Mouse (Mus musculus): ENCODE measurements around the gene Osm. TPM values are rescaled to one million over a fixed set of nuclear protein-coding genes. Genes with fewer than 3 reads are reported as not detected.

The Osm gene
- polyA plus RNA-seq, 1 experiment from 2014 or later, result 0.14 TPM

DNA sequence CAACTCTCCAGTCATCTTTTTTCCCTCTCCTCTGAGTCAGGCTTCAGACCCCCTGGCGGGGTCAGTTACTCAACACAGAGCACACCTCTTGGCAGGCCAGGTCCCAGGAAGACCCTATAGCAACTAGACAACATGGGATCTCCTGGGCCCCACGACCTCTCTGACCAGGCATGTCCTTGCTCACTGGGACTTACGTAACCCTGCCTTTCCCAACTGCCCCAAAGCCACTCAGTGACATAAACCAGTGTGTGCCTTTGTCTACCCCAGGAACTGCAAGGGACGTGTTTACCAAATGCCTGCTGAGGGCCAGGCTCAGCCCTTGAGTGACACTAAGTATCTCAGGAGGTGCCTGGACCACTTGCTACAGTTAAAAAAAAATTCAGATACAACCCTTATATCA lies 6.4 kb upstream of the Osm start:
- no peak overlapping the region for H3K4me2 ChIP-seq (ENCODE audit: low read depth, low read length)
- no peak for ATAC-seq (ENCODE audit: insufficient read depth, low FRiP score)
- WGBS, result 59% methylated on average over 4 of the region's 4 CpGs

DNA sequence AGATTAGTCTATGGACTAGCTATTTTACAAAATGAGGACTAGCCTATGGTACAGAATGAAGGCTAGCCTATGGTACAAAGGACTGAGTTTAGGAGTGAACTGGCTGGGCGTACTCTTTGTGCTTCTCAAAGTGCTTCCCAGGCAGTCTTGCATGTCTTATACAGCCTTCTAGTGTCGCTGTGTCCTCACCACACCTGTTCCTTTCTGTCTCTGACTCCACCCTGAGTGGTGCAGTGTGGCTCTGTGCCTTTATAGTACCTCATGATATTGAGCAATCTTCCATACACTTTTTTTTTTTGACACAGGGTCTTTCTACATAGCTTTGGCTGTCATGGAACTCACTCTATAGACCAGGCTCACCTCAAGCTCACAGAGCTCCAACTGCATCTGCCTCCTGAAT lies 4.8 kb upstream of the Osm start:
- Histone ChIP-seq H3K4me1 (ENCODE audit: control insufficient read depth, insufficient read depth, low read length) (no peaks in the 10 kb centered on the region), H3K36me3 (ENCODE audit: control insufficient read depth, insufficient read depth, low read length) (no peaks in the 10 kb centered on the region), H3K4me3 (replicated peaks; ENCODE audit: low read length) (no peak overlapping the region), H3K4me2 (ENCODE audit: low read depth, low read length) (no peak overlapping the region), H3K27ac (ENCODE audit: low read length) (no peak overlapping the region), H3K27me3 (ENCODE audit: control insufficient read depth, insufficient read depth, low read length) (no peaks in the 10 kb centered on the region), H3K9ac (ENCODE audit: low read length) (no peak overlapping the region), H3K9me3 (replicated peaks; ENCODE audit: control insufficient read depth, low read length) (no peaks in the 10 kb centered on the region)
- no peak for ATAC-seq (ENCODE audit: insufficient read depth, low FRiP score)
- WGBS, result 85% methylated on average over 2 of the region's 2 CpGs

More for the DNA sequence above, 6.4 kb upstream of the Osm start:
- Histone ChIP-seq H3K9me3 (replicated peaks; ENCODE audit: control insufficient read depth, low read length) (no peaks in the 10 kb centered on the region), H3K27me3 (ENCODE audit: control insufficient read depth, insufficient read depth, low read length) (no peaks in the 10 kb centered on the region), H3K4me3 (replicated peaks; ENCODE audit: low read length) (no peak overlapping the region), H3K27ac (ENCODE audit: low read length) (no peak overlapping the region), H3K4me1 (ENCODE audit: control insufficient read depth, insufficient read depth, low read length) (no peaks in the 10 kb centered on the region), H3K9ac (ENCODE audit: low read length) (no peak overlapping the region), H3K36me3 (ENCODE audit: control insufficient read depth, insufficient read depth, low read length) (no peaks in the 10 kb centered on the region)

DNA sequence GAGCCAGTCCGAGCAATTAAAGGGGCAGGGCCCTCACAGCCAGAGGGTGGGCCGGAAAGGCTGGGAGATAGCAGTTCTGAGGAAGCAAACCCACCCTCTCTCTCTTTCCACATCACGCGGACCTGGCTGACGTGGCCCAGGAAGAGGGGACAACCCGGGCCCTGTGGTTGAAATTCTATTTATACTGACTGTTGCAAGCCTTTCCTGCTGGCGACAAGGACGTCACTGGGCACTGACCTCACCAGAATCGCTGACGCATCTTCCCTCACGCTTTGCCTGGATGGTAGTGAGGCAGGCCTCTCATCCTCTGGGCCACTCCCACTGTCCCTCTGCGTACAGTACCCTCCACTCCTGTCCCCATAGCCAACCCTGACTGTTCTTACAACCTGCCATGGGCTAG lies 3.6 kb upstream of the Osm start:
- H3K4me3 ChIP-seq (replicated peaks; ENCODE audit: low read length), result no peak overlapping the region
- H3K27ac ChIP-seq (ENCODE audit: low read length), result no peak overlapping the region
- no peak for ATAC-seq (ENCODE audit: insufficient read depth, low FRiP score)
- H3K9ac ChIP-seq (ENCODE audit: low read length), result no peak overlapping the region
- H3K36me3 ChIP-seq (ENCODE audit: control insufficient read depth, insufficient read depth, low read length), result no peaks in the 10 kb centered on the region
- no peak overlapping the region for H3K4me2 ChIP-seq (ENCODE audit: low read depth, low read length)
- 59% methylated on average over 12 of the region's 12 CpGs for WGBS
- no peaks in the 10 kb centered on the region for H3K27me3 ChIP-seq (ENCODE audit: control insufficient read depth, insufficient read depth, low read length)
- H3K4me1 ChIP-seq (ENCODE audit: control insufficient read depth, insufficient read depth, low read length), result no peaks in the 10 kb centered on the region
- no peaks in the 10 kb centered on the region for H3K9me3 ChIP-seq (replicated peaks; ENCODE audit: control insufficient read depth, low read length)

DNA sequence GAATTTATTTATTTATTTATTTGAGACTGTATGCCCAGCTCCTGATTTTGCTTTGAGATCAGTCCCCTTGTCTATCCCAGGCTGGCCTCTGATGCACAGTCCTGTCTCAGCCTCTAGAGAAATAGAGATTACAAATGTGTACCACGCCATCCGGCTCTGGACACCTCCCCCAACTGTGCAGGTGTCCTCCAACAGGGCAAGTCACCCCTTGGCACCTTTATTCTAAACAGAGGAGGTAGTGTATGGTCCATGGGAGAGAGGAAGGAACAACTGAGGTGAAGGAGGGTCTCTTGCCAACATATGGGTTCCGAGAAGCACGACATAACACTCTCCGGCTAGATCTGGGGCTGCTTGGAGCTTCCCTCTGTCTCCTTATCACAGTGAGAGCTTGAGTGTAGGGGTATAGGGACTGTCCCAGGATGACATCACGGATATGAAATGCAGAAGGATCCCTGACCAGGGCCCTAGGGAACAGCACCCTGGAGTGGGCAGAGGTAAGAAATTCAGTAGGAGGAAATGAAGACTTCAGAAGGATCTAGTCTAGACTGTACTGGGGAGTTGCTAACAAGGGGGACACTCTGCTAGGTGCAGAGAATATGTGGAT lies 1.1 kb upstream of the Osm start:
- no peak overlapping the region for H3K27ac ChIP-seq (ENCODE audit: low read length)
- H3K9me3 ChIP-seq (replicated peaks; ENCODE audit: control insufficient read depth, low read length), result 0 out of 2 replicates have a peak, but pooled peaks cover 3% of the 10 kb centered on the region
- ATAC-seq (ENCODE audit: insufficient read depth, low FRiP score), result no peak
- WGBS, result 85% methylated on average over 6 of the region's 6 CpGs
- no peak overlapping the region for H3K4me3 ChIP-seq (replicated peaks; ENCODE audit: low read length)
- no peaks in the 10 kb centered on the region for H3K4me1 ChIP-seq (ENCODE audit: control insufficient read depth, insufficient read depth, low read length)
- H3K9ac ChIP-seq (ENCODE audit: low read length), result no peak overlapping the region
- H3K27me3 ChIP-seq (ENCODE audit: control insufficient read depth, insufficient read depth, low read length), result no peaks in the 10 kb centered on the region
- H3K36me3 ChIP-seq (ENCODE audit: control insufficient read depth, insufficient read depth, low read length), result no peaks in the 10 kb centered on the region
- H3K4me2 ChIP-seq (ENCODE audit: low read depth, low read length), result no peak overlapping the region

DNA sequence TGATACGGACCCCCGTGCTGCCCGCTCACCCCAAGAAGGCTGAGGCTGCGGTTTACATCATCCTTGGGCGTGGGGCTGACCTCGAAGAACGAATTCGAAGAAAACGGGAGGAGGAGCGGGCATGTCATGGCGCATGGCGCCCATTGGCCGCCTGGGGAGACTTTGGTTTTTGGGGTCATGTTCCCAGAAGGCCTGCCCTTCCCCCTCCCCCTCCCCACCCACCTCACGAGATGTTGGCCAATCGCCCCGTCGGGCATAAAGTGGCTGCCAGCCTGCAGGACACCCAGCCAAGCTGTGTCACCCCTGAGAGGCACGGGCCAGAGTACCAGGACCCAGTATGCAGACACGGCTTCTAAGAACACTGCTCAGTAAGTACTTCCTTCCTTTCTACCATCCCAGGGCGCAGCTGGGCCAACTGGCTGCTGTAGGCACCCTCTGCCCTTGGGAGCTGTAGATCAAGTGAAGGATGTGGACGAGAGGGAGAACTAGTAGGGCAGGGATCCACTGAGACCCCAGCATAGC lies 387 bp downstream of the Osm start:
- H3K4me1 ChIP-seq (ENCODE audit: control insufficient read depth, insufficient read depth, low read length), result no peaks in the 10 kb centered on the region
- H3K4me2 ChIP-seq (ENCODE audit: low read depth, low read length), result no peak overlapping the region
- H3K36me3 ChIP-seq (ENCODE audit: control insufficient read depth, insufficient read depth, low read length), result no peaks in the 10 kb centered on the region
- ATAC-seq (ENCODE audit: insufficient read depth, low FRiP score), result no peak
- no peak overlapping the region for H3K9ac ChIP-seq (ENCODE audit: low read length)
- no peak overlapping the region for H3K4me3 ChIP-seq (replicated peaks; ENCODE audit: low read length)
- no peak overlapping the region for H3K27ac ChIP-seq (ENCODE audit: low read length)
- H3K9me3 ChIP-seq (replicated peaks; ENCODE audit: control insufficient read depth, low read length), result 0 out of 2 replicates have a peak, but pooled peaks cover 3% of the 10 kb centered on the region
- WGBS, result 85% methylated on average over 21 of the region's 21 CpGs
- H3K27me3 ChIP-seq (ENCODE audit: control insufficient read depth, insufficient read depth, low read length), result no peaks in the 10 kb centered on the region

DNA sequence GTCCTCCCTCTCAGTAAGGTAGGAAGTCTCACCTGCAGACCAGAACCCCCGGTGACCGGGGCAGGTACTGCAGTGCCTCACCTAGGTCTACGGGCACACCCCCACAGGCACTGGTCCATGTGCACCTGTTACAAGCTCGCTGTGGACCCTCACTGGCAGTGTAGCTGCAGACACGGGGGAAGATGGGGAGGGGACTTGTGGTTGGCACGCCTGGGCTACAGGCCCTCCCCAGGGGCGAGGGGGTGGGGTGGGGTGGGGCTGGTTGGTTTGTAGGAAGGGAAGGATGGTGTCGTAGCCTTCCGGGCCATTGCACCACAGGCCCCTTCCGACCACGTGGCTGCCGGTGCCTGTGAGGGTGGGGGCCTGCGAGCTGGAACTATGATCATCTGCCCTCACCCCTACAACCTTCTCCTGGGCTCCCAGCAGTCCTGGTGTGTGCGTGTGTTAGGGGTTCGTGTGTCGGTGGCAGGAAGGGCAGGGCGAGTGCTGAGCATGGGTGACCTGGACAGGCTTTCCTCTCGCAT lies 1.2 kb downstream of the Osm start:
- no peaks in the 10 kb centered on the region for H3K4me1 ChIP-seq (ENCODE audit: control insufficient read depth, insufficient read depth, low read length)
- H3K36me3 ChIP-seq (ENCODE audit: control insufficient read depth, insufficient read depth, low read length), result no peaks in the 10 kb centered on the region
- H3K9ac ChIP-seq (ENCODE audit: low read length), result no peak overlapping the region
- no peak overlapping the region for H3K27ac ChIP-seq (ENCODE audit: low read length)
- H3K4me2 ChIP-seq (ENCODE audit: low read depth, low read length), result no peak overlapping the region
- H3K4me3 ChIP-seq (replicated peaks; ENCODE audit: low read length), result no peak overlapping the region
- H3K9me3 ChIP-seq (replicated peaks; ENCODE audit: control insufficient read depth, low read length), result 0 out of 2 replicates have a peak, but pooled peaks cover 3% of the 10 kb centered on the region
- ATAC-seq (ENCODE audit: insufficient read depth, low FRiP score), result peak; percentile 37; the same call in 1 of the 2 replicates
- no peaks in the 10 kb centered on the region for H3K27me3 ChIP-seq (ENCODE audit: control insufficient read depth, insufficient read depth, low read length)
- 68% methylated on average over 18 of the region's 18 CpGs for WGBS

DNA sequence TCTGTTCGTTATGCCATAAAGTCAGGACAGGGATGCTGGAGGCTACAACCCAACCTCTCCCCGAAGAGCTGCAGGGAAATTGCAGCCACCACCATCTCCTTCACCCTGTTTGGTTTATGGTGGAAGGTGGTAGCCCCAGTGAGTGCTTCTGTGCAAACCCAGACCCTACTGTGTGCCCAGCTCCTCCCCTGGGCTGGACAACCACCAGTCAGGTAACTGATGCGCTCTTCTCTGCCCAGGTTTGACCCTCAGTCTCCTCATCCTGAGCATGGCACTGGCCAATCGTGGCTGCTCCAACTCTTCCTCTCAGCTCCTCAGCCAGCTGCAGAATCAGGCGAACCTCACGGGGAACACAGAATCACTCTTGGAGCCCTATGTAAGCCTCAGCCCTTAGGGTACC lies 1.9 kb downstream of the Osm start:
- no peak for ATAC-seq (ENCODE audit: insufficient read depth, low FRiP score)
- H3K27me3 ChIP-seq (ENCODE audit: control insufficient read depth, insufficient read depth, low read length), result no peaks in the 10 kb centered on the region
- H3K4me2 ChIP-seq (ENCODE audit: low read depth, low read length), result no peak overlapping the region
- 0 out of 2 replicates have a peak, but pooled peaks cover 3% of the 10 kb centered on the region for H3K9me3 ChIP-seq (replicated peaks; ENCODE audit: control insufficient read depth, low read length)
- no peak overlapping the region for H3K27ac ChIP-seq (ENCODE audit: low read length)
- no peaks in the 10 kb centered on the region for H3K4me1 ChIP-seq (ENCODE audit: control insufficient read depth, insufficient read depth, low read length)
- H3K36me3 ChIP-seq (ENCODE audit: control insufficient read depth, insufficient read depth, low read length), result no peaks in the 10 kb centered on the region
- no peak overlapping the region for H3K9ac ChIP-seq (ENCODE audit: low read length)
- WGBS, result 84% methylated on average over 6 of the region's 6 CpGs
- H3K4me3 ChIP-seq (replicated peaks; ENCODE audit: low read length), result no peak overlapping the region

DNA sequence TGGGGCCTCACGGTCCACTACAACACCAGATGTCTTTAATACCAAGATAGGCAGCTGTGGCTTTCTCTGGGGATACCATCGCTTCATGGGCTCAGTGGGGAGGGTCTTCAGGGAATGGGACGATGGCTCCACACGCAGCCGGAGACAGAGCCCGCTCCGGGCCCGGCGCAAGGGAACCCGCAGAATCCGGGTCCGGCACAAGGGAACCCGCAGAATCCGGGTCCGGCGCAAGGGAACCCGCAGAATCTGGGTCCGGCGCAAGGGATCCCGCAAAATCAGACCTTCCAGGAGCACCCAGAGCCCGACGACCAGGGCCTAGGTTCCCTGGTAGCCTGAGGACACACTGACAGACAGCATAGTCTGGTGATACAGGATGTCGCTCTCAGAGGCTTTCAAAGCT lies 3.5 kb downstream of the Osm start:
- Histone ChIP-seq H3K27ac (ENCODE audit: low read length) (no peak overlapping the region), H3K36me3 (ENCODE audit: control insufficient read depth, insufficient read depth, low read length) (no peaks in the 10 kb centered on the region)

DNA sequence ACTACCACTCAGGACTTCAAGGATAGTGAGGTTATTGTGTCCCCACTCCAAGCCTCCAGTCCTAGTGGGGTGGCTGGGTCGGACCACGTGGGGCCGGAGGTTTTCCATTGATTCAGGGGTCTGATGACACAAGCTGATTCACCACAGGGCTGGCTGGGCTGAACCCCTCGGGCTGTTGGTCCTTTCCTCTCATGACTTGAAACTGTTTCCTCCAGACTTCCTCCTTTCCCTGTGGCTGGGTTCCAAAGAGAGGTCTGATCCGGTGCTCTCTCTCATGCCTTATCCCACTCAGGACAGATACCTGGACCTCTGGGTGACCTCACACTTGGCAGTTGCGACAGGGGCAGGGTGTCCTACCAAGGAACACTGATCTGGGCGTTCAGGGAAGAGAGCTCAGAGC lies 3.9 kb downstream of the Osm start:
- Histone ChIP-seq H3K4me2 (ENCODE audit: low read depth, low read length) (no peak overlapping the region), H3K9me3 (replicated peaks; ENCODE audit: control insufficient read depth, low read length) (0 out of 2 replicates have a peak, but pooled peaks cover 3% of the 10 kb centered on the region), H3K4me3 (replicated peaks; ENCODE audit: low read length) (no peak overlapping the region), H3K36me3 (ENCODE audit: control insufficient read depth, insufficient read depth, low read length) (no peaks in the 10 kb centered on the region), H3K9ac (ENCODE audit: low read length) (no peak overlapping the region), H3K27ac (ENCODE audit: low read length) (no peak overlapping the region), H3K4me1 (ENCODE audit: control insufficient read depth, insufficient read depth, low read length) (no peaks in the 10 kb centered on the region), H3K27me3 (ENCODE audit: control insufficient read depth, insufficient read depth, low read length) (no peaks in the 10 kb centered on the region)
- no peak for ATAC-seq (ENCODE audit: insufficient read depth, low FRiP score)
- 67% methylated on average over 7 of the region's 7 CpGs for WGBS

More for the DNA sequence above, 3.5 kb downstream of the Osm start:
- Histone ChIP-seq H3K4me2 (ENCODE audit: low read depth, low read length) (no peak overlapping the region), H3K27me3 (ENCODE audit: control insufficient read depth, insufficient read depth, low read length) (no peaks in the 10 kb centered on the region), H3K9ac (ENCODE audit: low read length) (no peak overlapping the region), H3K9me3 (replicated peaks; ENCODE audit: control insufficient read depth, low read length) (0 out of 2 replicates have a peak, but pooled peaks cover 3% of the 10 kb centered on the region), H3K4me1 (ENCODE audit: control insufficient read depth, insufficient read depth, low read length) (no peaks in the 10 kb centered on the region), H3K4me3 (replicated peaks; ENCODE audit: low read length) (no peak overlapping the region)
- ATAC-seq (ENCODE audit: insufficient read depth, low FRiP score), result no peak
- WGBS, result 90% methylated on average over 23 of the region's 23 CpGs

All from stomach, embryonic 16.5 days (tissue).